Mouse (Mus musculus): ENCODE results near the gene Gm4871.
"Not testable (repeated sequence)": the region's sequence is repeated elsewhere in the genome, so short reads cannot be mapped to it uniquely, and the experiment has no call there.

DNA sequence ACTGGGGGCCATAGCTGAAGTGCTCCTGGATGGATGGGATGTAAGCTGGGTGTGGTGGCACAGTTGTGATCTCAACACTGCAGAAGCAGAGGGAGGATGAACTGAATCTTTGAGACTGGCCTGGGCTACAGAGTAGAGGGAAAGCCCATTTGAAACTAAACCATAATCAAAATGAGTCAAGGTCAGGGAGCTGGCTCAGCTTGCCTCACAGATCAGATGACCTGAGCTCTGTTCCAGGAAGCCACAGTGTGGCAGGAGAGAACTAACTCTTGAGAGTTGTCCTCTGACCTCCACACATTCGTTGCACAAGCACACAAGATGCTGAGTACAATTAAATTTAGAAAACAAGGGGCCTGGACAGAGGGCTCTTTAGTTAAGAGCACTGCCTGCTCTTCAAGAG is 12.3 kb downstream of the Gm4871 start:
- TF ChIP-seq USF1 (IDR thresholded peaks at IDR 0.05; ENCODE audit: low read depth, low read length); CTCF (IDR thresholded peaks at IDR 0.05 in 2 of 3, conservative IDR thresholded peaks at IDR 0.05 in 1 of 3; ENCODE audit: control insufficient read depth in 1 of 3, insufficient read depth in 1 of 3, low read depth in 2 of 3, low read length in 3 of 3, poor library complexity in 1 of 3, severe bottlenecking in 1 of 3): not testable (repeated sequence)

All from MEL (cell line).